Mouse (Mus musculus) stomach, postnatal 0 days (tissue): ENCODE data around the gene Ghrl.

Source experiments
- CTCF ChIP-seq: IDR thresholded peaks from 2 replicates; pipeline ENCODE4 v1.5.1; 2016; ENCODE audit warnings: antibody characterized with exemption, low read depth, mild to moderate bottlenecking, moderate library complexity
- EP300 ChIP-seq: optimal IDR thresholded peaks from 2 replicates; pipeline ENCODE3; 2016; ENCODE audit warnings: antibody characterized with exemption

DNA sequence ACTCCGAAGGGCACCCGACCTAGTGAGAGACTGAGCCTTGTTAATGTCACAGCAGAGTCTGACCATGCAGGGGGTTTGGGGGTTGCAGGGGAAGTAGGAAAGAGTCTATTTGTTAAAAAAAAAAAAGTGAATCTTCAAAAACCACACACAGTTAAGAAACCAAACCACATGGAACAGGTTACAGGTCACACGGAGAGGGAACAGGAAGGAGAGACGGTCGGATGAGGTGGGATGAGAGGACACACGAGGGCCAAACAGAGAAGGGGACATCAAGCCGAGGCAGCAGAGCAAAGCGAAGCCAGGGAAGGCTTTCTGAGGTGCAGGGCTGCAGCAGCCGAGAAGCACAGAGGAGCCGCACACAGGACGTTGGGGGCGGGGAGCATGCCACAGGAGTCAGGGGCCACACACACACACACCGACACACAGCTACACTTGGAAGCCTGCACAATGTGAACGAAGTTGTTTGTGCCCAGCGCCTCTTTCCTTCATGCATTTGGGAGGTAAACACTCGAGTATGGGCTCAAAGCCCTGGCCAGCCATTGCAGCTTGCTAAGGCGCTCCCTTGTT lies 29.5 kb upstream of the Ghrl start:
- TF ChIP-seq CTCF (no peak), EP300 (no peak)
